In the genomic region with DNA sequence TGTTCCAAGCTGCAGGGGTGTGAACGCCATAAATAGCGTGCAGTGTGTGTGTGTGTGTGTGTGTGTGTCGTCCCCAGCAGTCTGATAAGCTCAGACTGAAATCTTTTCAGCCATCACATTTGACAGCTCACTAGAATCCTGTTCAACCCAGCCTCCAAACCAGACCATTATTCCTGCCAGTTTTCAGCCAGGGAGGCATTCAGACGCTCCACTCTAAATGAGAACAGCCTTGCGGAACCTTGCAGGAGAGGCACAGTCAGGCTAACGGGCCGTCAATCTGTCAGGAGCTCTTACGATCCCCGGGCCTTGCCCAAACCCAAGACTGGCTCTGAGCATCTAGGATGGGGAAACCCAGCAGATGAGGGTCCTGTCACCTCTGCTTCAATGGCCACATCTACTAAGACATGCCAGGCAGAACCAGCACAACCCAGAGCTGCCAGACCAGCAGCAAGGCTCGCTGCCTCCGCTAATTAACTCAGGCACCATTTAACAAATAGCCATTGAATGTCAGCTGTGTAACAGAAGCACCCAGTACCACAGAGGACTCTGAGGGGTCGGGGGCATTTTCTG, we compare ENCODE assay signal across 7 mouse cellular contexts.
DNase-seq lines count a peak whose midpoint lies in the region; ATAC-seq and TF ChIP-seq lines count a peak whose summit lies in the region.

No protein-coding gene starts in this region.

- H3K4me1 ChIP-seq in embryonic facial prominence, embryonic 10.5 days: peaks cover 39% of the 10 kb centered on the region
- 0 out of 2 replicates have a peak, but pooled peaks cover 18% of the 10 kb centered on the region for H3K4me1 ChIP-seq in hindbrain, postnatal 0 days (ENCODE audit: insufficient read depth, low read length)
- H3K4me1 ChIP-seq in midbrain, postnatal 0 days (ENCODE audit: insufficient read depth, low read length): peaks cover 7% of the 10 kb centered on the region; the same call in 1 of the 2 replicates
- H3K4me1 ChIP-seq in heart, adult 2 months (ENCODE audit: control insufficient read depth, insufficient read depth, low read length): no peaks in the 10 kb centered on the region

- no peaks in the 10 kb centered on the region for H3K9me3 ChIP-seq in embryonic facial prominence, embryonic 10.5 days
- no peaks in the 10 kb centered on the region for H3K9me3 ChIP-seq in hindbrain, postnatal 0 days (ENCODE audit: low read length)
- H3K9me3 ChIP-seq in midbrain, postnatal 0 days (ENCODE audit: low read length): no peaks in the 10 kb centered on the region

- H3K27me3 ChIP-seq in embryonic facial prominence, embryonic 10.5 days (replicated peaks; ENCODE audit: low read depth, poor library complexity, severe bottlenecking): no peaks in the 10 kb centered on the region
- H3K27me3 ChIP-seq in hindbrain, postnatal 0 days (ENCODE audit: insufficient read depth, low read length): no peaks in the 10 kb centered on the region
- H3K27me3 ChIP-seq in midbrain, postnatal 0 days (ENCODE audit: insufficient read depth, low read length): no peaks in the 10 kb centered on the region
- no peaks in the 10 kb centered on the region for H3K27me3 ChIP-seq in heart, adult 2 months (ENCODE audit: control insufficient read depth, insufficient read depth, low read length)

- H3K79me2 ChIP-seq in heart, adult 2 months (replicated peaks; ENCODE audit: control insufficient read depth, insufficient read depth, low read length): no peaks in the 10 kb centered on the region

- no peak overlapping the region for H3K4me3 ChIP-seq in embryonic facial prominence, embryonic 10.5 days
- H3K4me3 ChIP-seq in hindbrain, postnatal 0 days (ENCODE audit: low read length): no peak overlapping the region
- H3K4me3 ChIP-seq in midbrain, postnatal 0 days (ENCODE audit: low read depth, low read length): no peak overlapping the region
- no peak overlapping the region for H3K4me3 ChIP-seq in heart, adult 2 months

- TF ChIP-seq POLR2A in brain, embryonic 14.5 days (IDR thresholded peaks at IDR 0.05; ENCODE audit: borderline replicate concordance, extremely low read depth, insufficient read depth, insufficient read length, poor library complexity, severe bottlenecking): no peak
- TF ChIP-seq POLR2A in heart, adult 2 months (IDR thresholded peaks at IDR 0.05; ENCODE audit: insufficient read depth, low read depth, low read length): no peak

- 0 out of 2 replicates have a peak overlapping the region, but pooled peaks have one; percentile 19 for H3K4me2 ChIP-seq in hindbrain, postnatal 0 days (ENCODE audit: low read depth, low read length)
- H3K4me2 ChIP-seq in midbrain, postnatal 0 days (ENCODE audit: low read depth, low read length, poor library complexity, severe bottlenecking): no peak overlapping the region

- H3K36me3 ChIP-seq in embryonic facial prominence, embryonic 10.5 days (replicated peaks): no peaks in the 10 kb centered on the region
- H3K36me3 ChIP-seq in hindbrain, postnatal 0 days (ENCODE audit: insufficient read depth, low read length): no peaks in the 10 kb centered on the region
- H3K36me3 ChIP-seq in midbrain, postnatal 0 days (ENCODE audit: insufficient read depth, low read length): no peaks in the 10 kb centered on the region
- no peaks in the 10 kb centered on the region for H3K36me3 ChIP-seq in heart, adult 2 months (ENCODE audit: control insufficient read depth, insufficient read depth, low read length)

- peak; percentile 93 for DNase-seq in brain, embryonic 14.5 days (ENCODE audit: low read depth)
- peak; percentile 19 for DNase-seq in embryonic facial prominence, embryonic 10.5 days (ENCODE audit: low spot score)
- DNase-seq in hindbrain, postnatal 0 days (ENCODE audit: low spot score): peak; percentile 69
- peak; percentile 65 for DNase-seq in midbrain, postnatal 0 days (ENCODE audit: low spot score)
- DNase-seq in thymus, postnatal 10 days (ENCODE audit: low spot score in 2 of 2): no peak
- DNase-seq in cerebellum, adult 8-10 months: no peak
- DNase-seq in heart, adult 2 months: no peak

- intact Hi-C loops in heart, adult 2 months (cut with DNase I): no loop called here

- TF ChIP-seq EP300 in heart, adult 2 months (IDR thresholded peaks at IDR 0.05; ENCODE audit: insufficient read depth, low read depth, low read length): no peak

- no peak for TF ChIP-seq CTCF in brain, embryonic 14.5 days (IDR thresholded peaks at IDR 0.05; ENCODE audit: borderline replicate concordance, extremely low read depth, insufficient read depth, insufficient read length)
- no peak for TF ChIP-seq CTCF in hindbrain, postnatal 0 days (IDR thresholded peaks at IDR 0.05; ENCODE audit: low read depth)
- no peak for TF ChIP-seq CTCF in midbrain, postnatal 0 days (IDR thresholded peaks at IDR 0.05)
- TF ChIP-seq CTCF in heart, adult 2 months (IDR thresholded peaks at IDR 0.05): no peak

- WGBS in embryonic facial prominence, embryonic 10.5 days: 45% methylated on average over 12 of the region's 12 CpGs
- 18% methylated on average over 12 of the region's 12 CpGs for WGBS in hindbrain, postnatal 0 days
- WGBS in midbrain, postnatal 0 days: 25% methylated on average over 12 of the region's 12 CpGs
- 65% methylated on average over 12 of the region's 12 CpGs for WGBS in heart, adult 2 months

- no peak overlapping the region for H3K27ac ChIP-seq in embryonic facial prominence, embryonic 10.5 days (replicated peaks)
- peak overlapping the region; percentile 67; the same call in 1 of the 2 replicates for H3K27ac ChIP-seq in hindbrain, postnatal 0 days
- peak overlapping the region; percentile 72 for H3K27ac ChIP-seq in midbrain, postnatal 0 days (ENCODE audit: low read depth, low read length)
- H3K27ac ChIP-seq in heart, adult 2 months: no peak overlapping the region

- peak; percentile 83 for ATAC-seq in hindbrain, postnatal 0 days
- ATAC-seq in midbrain, postnatal 0 days (ENCODE audit: low FRiP score): peak; percentile 72

- no peak overlapping the region for H3K9ac ChIP-seq in hindbrain, postnatal 0 days (replicated peaks; ENCODE audit: low read length)
- 0 out of 2 replicates have a peak overlapping the region, but pooled peaks have one; percentile 13 for H3K9ac ChIP-seq in midbrain, postnatal 0 days (replicated peaks; ENCODE audit: low read length, poor library complexity, severe bottlenecking)
- H3K9ac ChIP-seq in heart, adult 2 months (ENCODE audit: low read depth, low read length): no peak overlapping the region

Comparison
In these comparisons a context has a peak if more than half of its experiments do, and no peak if none do; other contexts are left out.
1. DNase-seq: peak in brain, embryonic 14.5 days (single experiment), embryonic facial prominence, embryonic 10.5 days (single experiment), hindbrain, postnatal 0 days (single experiment) and midbrain, postnatal 0 days (single experiment); none in thymus, postnatal 10 days (0 of 2), cerebellum, adult 8-10 months (single experiment) and heart, adult 2 months (0 of 2).
2. H3K27ac ChIP-seq: peak in hindbrain, postnatal 0 days (single experiment) and midbrain, postnatal 0 days (single experiment); none in embryonic facial prominence, embryonic 10.5 days (single experiment) and heart, adult 2 months (single experiment).